Mouse (Mus musculus) limb, embryonic 14.5 days (tissue): Measurements from ENCODE around the gene Tmem164. TPM values are rescaled to one million over a fixed set of nuclear protein-coding genes. Genes with fewer than 3 reads are reported as not detected.

Experiments used
- ATAC-seq: fragments of 200-750 bp; cut with Nextera tagmentation; 2 replicates; pipeline ENCODE4 v1.8.0; 2017; ENCODE audit warnings: low read depth, moderate number of reproducible peaks, moderate TSS enrichment; ENCODE audit not compliant: low FRiP score
- DNase-seq: peaks from one replicate; pipeline ENCODE4 v3.0.0-alpha.2; 2015; ENCODE audit warnings: low spot score
- H3K27ac ChIP-seq: fragments of 300-500 bp; sonication (generic); replicated peaks from 2 replicates; pipeline ENCODE4 v1.5.1; 2014; ENCODE audit warnings: low read depth, mild to moderate bottlenecking, low read length, moderate library complexity, mixed read lengths
- H3K27me3 ChIP-seq: fragments of 300-500 bp; sonication (generic); 2 replicates; pipeline ENCODE4 v1.6.1; 2014; ENCODE audit warnings: low read length, mixed read lengths; ENCODE audit not compliant: control insufficient read depth, insufficient read depth
- H3K36me3 ChIP-seq: fragments of 300-500 bp; sonication (generic); 2 replicates; pipeline ENCODE4 v1.6.1; 2014; ENCODE audit warnings: mild to moderate bottlenecking, low read length, moderate library complexity, mixed read lengths; ENCODE audit not compliant: control insufficient read depth, insufficient read depth
- H3K4me1 ChIP-seq: fragments of 300-500 bp; sonication (generic); 2 replicates; pipeline ENCODE4 v1.6.1; 2014; ENCODE audit warnings: antibody characterized with exemption, low read length, mixed read lengths; ENCODE audit not compliant: control insufficient read depth, insufficient read depth
- H3K4me2 ChIP-seq: fragments of 300-500 bp; sonication (generic); replicated peaks from 2 replicates; pipeline ENCODE4 v1.6.1; 2014; ENCODE audit warnings: low read depth, mild to moderate bottlenecking, low read length, moderate library complexity; ENCODE audit not compliant: severe bottlenecking
- H3K4me3 ChIP-seq: fragments of 300-500 bp; sonication (generic); replicated peaks from 2 replicates; pipeline ENCODE4 v1.5.1; 2014; ENCODE audit warnings: low read length
- H3K9ac ChIP-seq: fragments of 300-500 bp; sonication (generic); 2 replicates; pipeline ENCODE4 v1.6.1; 2014; ENCODE audit warnings: mild to moderate bottlenecking, low read depth, low read length, moderate library complexity; ENCODE audit not compliant: severe bottlenecking
- H3K9me3 ChIP-seq: fragments of 300-500 bp; sonication (generic); 2 replicates; pipeline ENCODE4 v1.6.1; 2016; ENCODE audit warnings: low read length; ENCODE audit not compliant: control insufficient read depth
- POLR2A ChIP-seq: fragments of 200-500 bp; IDR thresholded peaks from 2 replicates; pipeline ENCODE4 v1.8.0; 2012; ENCODE audit warnings: inconsistent platforms, mild to moderate bottlenecking, moderate library complexity, borderline replicate concordance; ENCODE audit not compliant: insufficient read depth, insufficient read length; ENCODE audit errors: extremely low read depth
- WGBS: fragments of 180-500 bp; shearing (Covaris S2); extraction: QIAGEN DNeasy Blood & Tissue Kit; methylation state at CpG from one replicate; pipeline ENCODE4 v1.1.7; 2014; 5-methylcytosine and 5-hydroxymethylcytosine counted together
- polyA plus RNA-seq, 2 experiments: library from polyadenylated mRNA; depleted of rRNA in 1 of 2; stranded (reverse) in 1 of 2; unstranded in 1 of 2; fragments of >200 nt; fragmentation: Nextera tagmentation in 1 of 2; extraction: Ambion mirVana in 1 of 2; gene quantifications; 2 replicates each; pipeline versions ENCODE4 v1.2.1 to v1.2.3; 2012 to 2014

Gene Tmem164
- polyA plus RNA-seq, 2 experiments = 40.1 to 62.2 TPM

GRCm38 (mm10) chrX:142836399-142836798 is 155.2 kb downstream of the Tmem164 start:
- DNase-seq = no peak
- Histone ChIP-seq H3K36me3 (peaks cover 14% of the 10 kb centered on the region), H3K4me3 (no peak overlapping the region), H3K9ac (no peak overlapping the region), H3K4me2 (no peak overlapping the region), H3K9me3 (no peaks in the 10 kb centered on the region), H3K27me3 (no peaks in the 10 kb centered on the region), H3K4me1 (no peaks in the 10 kb centered on the region), H3K27ac (no peak overlapping the region)
- ATAC-seq = no peak
- no peak for TF ChIP-seq POLR2A
- 93% methylated on average over 7 of the region's 7 CpGs for WGBS

GRCm38 (mm10) chrX:142837316-142837715 is 156.1 kb downstream of the Tmem164 start:
- no peak overlapping the region for H3K4me2 ChIP-seq
- no peak overlapping the region for H3K4me3 ChIP-seq
- WGBS = 89% methylated on average over 3 of the region's 3 CpGs
- no peaks in the 10 kb centered on the region for H3K4me1 ChIP-seq
- DNase-seq (no peak), ATAC-seq (no peak)
- no peak for TF ChIP-seq POLR2A
- H3K9ac ChIP-seq = no peak overlapping the region
- H3K36me3 ChIP-seq = peaks cover 14% of the 10 kb centered on the region
- no peak overlapping the region for H3K27ac ChIP-seq
- no peaks in the 10 kb centered on the region for H3K9me3 ChIP-seq
- no peaks in the 10 kb centered on the region for H3K27me3 ChIP-seq

GRCm38 (mm10) chrX:142838841-142839240 is 157.6 kb downstream of the Tmem164 start:
- ATAC-seq = no peak
- Histone ChIP-seq H3K4me3 (no peak overlapping the region), H3K27me3 (no peaks in the 10 kb centered on the region), H3K9ac (no peak overlapping the region), H3K27ac (no peak overlapping the region), H3K9me3 (no peaks in the 10 kb centered on the region), H3K4me1 (no peaks in the 10 kb centered on the region), H3K36me3 (peaks cover 14% of the 10 kb centered on the region), H3K4me2 (no peak overlapping the region)
- 71% methylated on average over 2 of the region's 2 CpGs for WGBS
- no peak for DNase-seq
- no peak for TF ChIP-seq POLR2A

GRCm38 (mm10) chrX:142839411-142839810 is 158.2 kb downstream of the Tmem164 start:
- no peak overlapping the region for H3K4me3 ChIP-seq
- H3K4me1 ChIP-seq = no peaks in the 10 kb centered on the region
- H3K4me2 ChIP-seq = no peak overlapping the region
- no peak for TF ChIP-seq POLR2A
- H3K9ac ChIP-seq = no peak overlapping the region
- H3K27me3 ChIP-seq = no peaks in the 10 kb centered on the region
- H3K9me3 ChIP-seq = no peaks in the 10 kb centered on the region
- H3K36me3 ChIP-seq = peaks cover 14% of the 10 kb centered on the region
- 74% methylated on average over 7 of the region's 7 CpGs for WGBS
- DNase-seq (no peak), ATAC-seq (no peak)
- no peak overlapping the region for H3K27ac ChIP-seq

- no peak for ATAC-seq
These were observed 160.7 kb downstream of the Tmem164 start for GRCm38 (mm10) chrX:142841916-142842315.

GRCm38 (mm10) chrX:142846266-142846665 is 165.1 kb downstream of the Tmem164 start:
- H3K4me3 ChIP-seq = no peak overlapping the region
- DNase-seq (no peak), ATAC-seq (no peak)
- H3K4me1 ChIP-seq = no peaks in the 10 kb centered on the region
- H3K9ac ChIP-seq = no peak overlapping the region
- H3K36me3 ChIP-seq = no peaks in the 10 kb centered on the region
- no peaks in the 10 kb centered on the region for H3K9me3 ChIP-seq
- WGBS = 89% methylated on average over 6 of the region's 6 CpGs
- no peak for TF ChIP-seq POLR2A
- H3K27ac ChIP-seq = no peak overlapping the region
- no peak overlapping the region for H3K4me2 ChIP-seq
- no peaks in the 10 kb centered on the region for H3K27me3 ChIP-seq

More at GRCm38 (mm10) chrX:142841916-142842315, 160.7 kb downstream of the Tmem164 start:
- TF ChIP-seq POLR2A = no peak
- Histone ChIP-seq H3K27me3 (no peaks in the 10 kb centered on the region), H3K9ac (no peak overlapping the region), H3K4me3 (no peak overlapping the region), H3K4me2 (no peak overlapping the region), H3K36me3 (peaks cover 4% of the 10 kb centered on the region), H3K27ac (no peak overlapping the region), H3K9me3 (no peaks in the 10 kb centered on the region), H3K4me1 (no peaks in the 10 kb centered on the region)
- WGBS = 76% methylated on average over 4 of the region's 4 CpGs
- no peak for DNase-seq
